Mouse (Mus musculus): ENCODE results near the gene Wrb. TPM values are rescaled to one million over a fixed set of nuclear protein-coding genes. Genes with fewer than 3 reads are reported as not detected.
A peak's percentile ranks its signal among the peaks of the same experiment; 100 is the strongest.

Gene Wrb
- polyA plus RNA-seq, 1 experiment, result 44.6 TPM

DNA sequence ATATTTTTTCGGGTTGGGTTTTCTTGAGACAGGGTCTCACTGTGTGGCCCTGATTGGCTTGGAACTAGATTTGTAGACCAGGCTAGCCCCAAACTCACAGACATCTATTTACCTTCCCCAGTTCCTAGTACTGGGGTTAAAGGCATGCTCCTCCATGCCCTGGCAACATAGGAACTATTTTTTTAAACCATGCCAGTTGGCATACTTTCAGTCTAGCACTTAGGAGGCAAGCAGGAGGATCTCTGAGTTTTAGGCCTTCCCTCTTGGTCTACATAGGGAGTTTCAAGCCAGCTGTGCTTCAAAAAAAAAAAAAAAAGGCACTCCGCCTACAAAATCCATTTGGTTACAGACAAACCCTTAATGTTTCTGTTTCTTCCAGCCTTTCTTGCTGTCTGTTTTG is 9.3 kb downstream of the Wrb start:
- DNase-seq, result no peak
- no peaks in the 10 kb centered on the region; the same call in 1 of the 2 replicates for H3K36me3 ChIP-seq (ENCODE audit: control insufficient read depth, insufficient read depth, low read length)
- peaks cover 6% of the 10 kb centered on the region for H3K4me1 ChIP-seq (replicated peaks; ENCODE audit: control insufficient read depth, insufficient read depth, low read length)
- no peaks in the 10 kb centered on the region for H3K27me3 ChIP-seq (ENCODE audit: control insufficient read depth, insufficient read depth, low read length)
- H3K4me3 ChIP-seq (ENCODE audit: control insufficient read depth, insufficient read depth, low read length), result no peak overlapping the region
- WGBS, result 96% methylated on average over 2 of the region's 2 CpGs
- TF ChIP-seq CTCF (IDR thresholded peaks at IDR 0.05; ENCODE audit: borderline replicate concordance, control insufficient read depth, extremely low read depth, insufficient read depth, low read length, poor library complexity) (no peak), POLR2A (IDR thresholded peaks at IDR 0.05; ENCODE audit: control insufficient read depth, extremely low read depth, insufficient read depth, low read length, poor library complexity) (no peak)
- no peak overlapping the region for H3K27ac ChIP-seq (ENCODE audit: control insufficient read depth, insufficient read depth, low read length)

DNA sequence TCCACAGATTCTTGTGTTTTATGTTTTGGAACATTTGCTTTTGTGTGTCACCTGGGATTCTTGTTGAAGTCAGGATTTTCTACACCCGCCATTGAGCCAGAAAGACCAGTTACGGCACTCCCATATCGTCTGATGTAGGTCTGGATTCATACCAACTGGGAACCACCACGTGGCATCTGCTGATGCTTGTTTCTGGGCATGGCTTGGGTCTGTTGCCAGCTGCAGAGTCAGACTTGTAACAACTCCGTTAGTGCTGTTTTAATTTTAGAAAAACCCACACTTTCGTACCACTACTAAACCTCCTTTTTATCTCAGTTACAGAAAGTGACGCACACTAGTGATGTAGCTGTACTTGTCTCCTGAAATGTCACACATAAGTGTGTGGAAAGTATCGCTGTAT is 10.8 kb downstream of the Wrb start:
- no peaks in the 10 kb centered on the region; the same call in 1 of the 2 replicates for H3K36me3 ChIP-seq (ENCODE audit: control insufficient read depth, insufficient read depth, low read length)
- H3K27me3 ChIP-seq (ENCODE audit: control insufficient read depth, insufficient read depth, low read length), result no peaks in the 10 kb centered on the region
- DNase-seq, result no peak
- H3K4me3 ChIP-seq (ENCODE audit: control insufficient read depth, insufficient read depth, low read length), result no peak overlapping the region
- WGBS, result 92% methylated on average over 8 of the region's 8 CpGs
- no peak overlapping the region for H3K27ac ChIP-seq (ENCODE audit: control insufficient read depth, insufficient read depth, low read length)
- peaks cover 10% of the 10 kb centered on the region for H3K4me1 ChIP-seq (replicated peaks; ENCODE audit: control insufficient read depth, insufficient read depth, low read length)
- TF ChIP-seq CTCF (IDR thresholded peaks at IDR 0.05; ENCODE audit: borderline replicate concordance, control insufficient read depth, extremely low read depth, insufficient read depth, low read length, poor library complexity) (no peak), POLR2A (IDR thresholded peaks at IDR 0.05; ENCODE audit: control insufficient read depth, extremely low read depth, insufficient read depth, low read length, poor library complexity) (no peak)

DNA sequence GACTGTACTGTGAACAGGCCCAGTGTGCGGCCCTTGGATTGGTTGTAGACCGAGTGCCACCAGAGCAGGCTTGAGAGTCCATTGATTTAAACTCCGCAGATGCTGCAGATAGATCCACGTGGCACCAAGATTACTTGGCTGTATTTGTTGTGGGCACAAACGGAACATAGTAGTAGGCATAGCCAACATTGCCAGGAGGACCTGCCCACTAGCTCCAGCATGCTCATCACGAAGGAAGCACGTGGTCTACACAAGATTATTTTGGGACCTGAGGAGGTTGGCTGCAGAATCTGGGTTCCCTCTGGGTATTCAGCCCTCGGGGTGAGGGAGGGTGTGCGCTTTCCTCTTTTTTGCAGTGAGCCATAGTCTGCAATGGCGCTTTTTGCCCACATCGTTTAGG is 12.0 kb downstream of the Wrb start:
- no peak for DNase-seq
- H3K4me3 ChIP-seq (ENCODE audit: control insufficient read depth, insufficient read depth, low read length), result no peak overlapping the region
- 80% methylated on average over 11 of the region's 11 CpGs for WGBS
- H3K27ac ChIP-seq (ENCODE audit: control insufficient read depth, insufficient read depth, low read length), result no peak overlapping the region
- TF ChIP-seq POLR2A (IDR thresholded peaks at IDR 0.05; ENCODE audit: control insufficient read depth, extremely low read depth, insufficient read depth, low read length, poor library complexity) (no peak), CTCF (IDR thresholded peaks at IDR 0.05; ENCODE audit: borderline replicate concordance, control insufficient read depth, extremely low read depth, insufficient read depth, low read length, poor library complexity) (no peak)
- no peaks in the 10 kb centered on the region for H3K27me3 ChIP-seq (ENCODE audit: control insufficient read depth, insufficient read depth, low read length)
- peaks cover 10% of the 10 kb centered on the region for H3K4me1 ChIP-seq (replicated peaks; ENCODE audit: control insufficient read depth, insufficient read depth, low read length)
- no peaks in the 10 kb centered on the region; the same call in 1 of the 2 replicates for H3K36me3 ChIP-seq (ENCODE audit: control insufficient read depth, insufficient read depth, low read length)

DNA sequence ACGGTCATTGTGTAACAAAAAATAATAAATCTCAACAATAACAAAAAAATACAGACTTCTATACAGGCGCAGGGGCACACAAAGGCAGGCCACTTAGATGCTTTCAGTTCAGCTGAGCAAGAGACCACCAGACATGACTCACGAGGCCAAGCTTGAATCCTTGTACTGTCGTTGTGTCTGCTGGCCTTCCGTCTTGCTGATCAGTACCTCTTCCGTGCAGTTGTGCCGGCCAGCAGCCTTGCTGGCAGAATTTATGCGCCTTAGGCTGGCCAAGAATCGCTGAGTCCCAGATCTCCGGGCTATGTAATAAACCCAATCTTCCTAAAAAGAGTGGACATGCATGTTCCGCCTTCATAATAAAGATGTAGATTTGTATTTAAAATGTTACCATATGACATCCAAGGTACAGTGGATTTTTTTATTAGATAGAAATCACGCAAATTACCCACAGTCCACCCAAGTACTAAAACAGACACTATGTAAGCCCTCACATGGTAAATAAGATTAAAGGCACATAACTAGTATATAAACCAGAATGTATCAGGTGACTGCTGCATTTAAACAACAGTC is 13.4 kb downstream of the Wrb start:
- 92% methylated on average over 12 of the region's 12 CpGs for WGBS
- Histone ChIP-seq H3K4me1 (replicated peaks; ENCODE audit: control insufficient read depth, insufficient read depth, low read length) (peaks cover 10% of the 10 kb centered on the region), H3K27me3 (ENCODE audit: control insufficient read depth, insufficient read depth, low read length) (no peaks in the 10 kb centered on the region), H3K27ac (ENCODE audit: control insufficient read depth, insufficient read depth, low read length) (no peak overlapping the region), H3K4me3 (ENCODE audit: control insufficient read depth, insufficient read depth, low read length) (peak overlapping the region; percentile 58), H3K36me3 (ENCODE audit: control insufficient read depth, insufficient read depth, low read length) (no peaks in the 10 kb centered on the region; the same call in 1 of the 2 replicates)
- DNase-seq, result no peak
- no peak for TF ChIP-seq CTCF (IDR thresholded peaks at IDR 0.05; ENCODE audit: borderline replicate concordance, control insufficient read depth, extremely low read depth, insufficient read depth, low read length, poor library complexity)
- no peak for TF ChIP-seq POLR2A (IDR thresholded peaks at IDR 0.05; ENCODE audit: control insufficient read depth, extremely low read depth, insufficient read depth, low read length, poor library complexity)

DNA sequence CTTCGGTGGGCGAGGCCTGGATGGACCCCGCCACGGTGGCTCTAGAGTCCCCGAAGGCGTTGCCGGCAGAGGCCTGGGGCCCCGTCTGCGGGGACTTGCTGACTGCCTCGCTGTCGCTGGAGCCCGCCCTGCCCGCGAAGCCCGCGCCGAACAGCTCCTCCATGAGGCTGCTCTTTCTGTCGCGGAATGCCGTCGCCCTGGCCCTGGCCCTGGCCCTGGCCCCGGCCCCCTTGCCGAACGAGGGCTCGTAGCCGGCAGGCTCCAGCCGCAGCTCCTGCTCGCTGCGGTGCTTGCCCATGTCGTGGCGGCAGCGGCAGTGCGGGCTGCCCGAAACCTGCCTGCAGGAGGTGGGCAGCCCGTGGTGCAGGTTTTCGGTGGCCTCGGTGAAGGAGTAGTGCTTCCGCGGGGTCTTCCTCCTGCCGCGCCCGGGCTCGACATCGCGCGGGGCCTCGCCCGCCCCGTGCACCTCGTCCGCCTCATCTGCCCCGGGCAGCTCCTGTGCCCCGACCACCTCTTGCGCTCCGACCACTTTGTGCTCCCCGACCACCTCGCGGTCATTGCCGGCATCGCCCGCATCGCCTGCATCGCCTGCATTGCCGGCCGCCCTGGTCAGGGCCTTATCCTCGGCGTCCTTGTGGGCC is 14.0 kb downstream of the Wrb start:
- peak overlapping the region; percentile 58 for H3K4me3 ChIP-seq (ENCODE audit: control insufficient read depth, insufficient read depth, low read length)
- 2% methylated on average over 67 of the region's 67 CpGs for WGBS
- no peaks in the 10 kb centered on the region for H3K27me3 ChIP-seq (ENCODE audit: control insufficient read depth, insufficient read depth, low read length)
- peaks cover 10% of the 10 kb centered on the region for H3K4me1 ChIP-seq (replicated peaks; ENCODE audit: control insufficient read depth, insufficient read depth, low read length)
- H3K36me3 ChIP-seq (ENCODE audit: control insufficient read depth, insufficient read depth, low read length), result no peaks in the 10 kb centered on the region
- peak; percentile 49 for DNase-seq
- no peak overlapping the region for H3K27ac ChIP-seq (ENCODE audit: control insufficient read depth, insufficient read depth, low read length)
- no peak; the same call in 1 of the 2 replicates for TF ChIP-seq CTCF (IDR thresholded peaks at IDR 0.05; ENCODE audit: borderline replicate concordance, control insufficient read depth, extremely low read depth, insufficient read depth, low read length, poor library complexity)
- no peak for TF ChIP-seq POLR2A (IDR thresholded peaks at IDR 0.05; ENCODE audit: control insufficient read depth, extremely low read depth, insufficient read depth, low read length, poor library complexity)

DNA sequence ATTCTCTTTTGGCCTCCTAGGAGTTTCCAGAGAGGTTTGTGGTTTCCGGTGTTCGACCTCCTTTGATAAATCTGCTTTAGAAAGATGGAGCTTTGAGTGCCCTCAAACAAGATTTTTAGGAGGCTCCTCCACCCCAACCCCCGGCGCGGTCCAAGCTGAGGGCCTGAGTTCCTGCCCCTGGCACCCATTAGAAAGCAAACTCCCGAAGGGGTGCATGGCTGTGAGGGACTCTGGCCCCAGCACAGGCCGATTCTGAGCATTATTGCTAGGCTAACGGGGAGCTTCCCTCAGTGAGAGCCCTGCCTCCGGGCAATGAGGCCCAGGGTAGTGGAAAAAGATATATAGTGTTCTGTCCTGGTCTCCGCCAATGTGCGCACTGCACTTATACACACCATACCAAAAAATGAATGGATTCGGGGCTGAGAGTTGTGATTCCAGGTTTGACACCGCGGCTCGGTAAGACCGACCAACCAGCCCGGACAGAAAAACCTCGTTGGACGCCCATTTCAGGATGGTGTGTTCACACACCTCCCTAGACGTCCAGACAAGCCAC is 14.7 kb downstream of the Wrb start:
- Histone ChIP-seq H3K36me3 (ENCODE audit: control insufficient read depth, insufficient read depth, low read length) (no peaks in the 10 kb centered on the region), H3K27ac (ENCODE audit: control insufficient read depth, insufficient read depth, low read length) (no peak overlapping the region), H3K4me3 (ENCODE audit: control insufficient read depth, insufficient read depth, low read length) (peak overlapping the region; percentile 58), H3K27me3 (ENCODE audit: control insufficient read depth, insufficient read depth, low read length) (no peaks in the 10 kb centered on the region), H3K4me1 (replicated peaks; ENCODE audit: control insufficient read depth, insufficient read depth, low read length) (peaks cover 10% of the 10 kb centered on the region)
- DNase-seq, result no peak
- TF ChIP-seq CTCF (IDR thresholded peaks at IDR 0.05; ENCODE audit: borderline replicate concordance, control insufficient read depth, extremely low read depth, insufficient read depth, low read length, poor library complexity) (no peak), POLR2A (IDR thresholded peaks at IDR 0.05; ENCODE audit: control insufficient read depth, extremely low read depth, insufficient read depth, low read length, poor library complexity) (no peak)
- WGBS, result 76% methylated on average over 20 of the region's 20 CpGs
